Mouse (Mus musculus): ENCODE data around the gene Dlg4.
A peak's percentile ranks its signal among the peaks of the same experiment; 100 is the strongest.

The Dlg4 gene

GRCm38 (mm10) chr11:70016669-70017068 is at the start of gene Dlg4:
Gene Dlg4 (plus strand): TSS chr11:70016942.
- DNase-seq (ENCODE audit: low spot score), result no peak

- peak; percentile 83 for DNase-seq (ENCODE audit: low spot score)
These were observed 47.9 kb upstream of the Dlg4 start for GRCm38 (mm10) chr11:69968793-69969192.

GRCm38 (mm10) chr11:69970222-69970621 is 46.5 kb upstream of the Dlg4 start:
- no peak for DNase-seq (ENCODE audit: low spot score)

GRCm38 (mm10) chr11:69970775-69971174 is 46.0 kb upstream of the Dlg4 start:
- DNase-seq (ENCODE audit: low spot score), result no peak

- DNase-seq (ENCODE audit: low spot score), result no peak
These were observed 41.8 kb upstream of the Dlg4 start for GRCm38 (mm10) chr11:69974907-69975306.

- DNase-seq (ENCODE audit: low spot score), result no peak
These were observed 40.5 kb upstream of the Dlg4 start for GRCm38 (mm10) chr11:69976271-69976670.

GRCm38 (mm10) chr11:69979827-69980195 is 36.9 kb upstream of the Dlg4 start:
- no peak for DNase-seq (ENCODE audit: low spot score)

- peak; percentile 100 for DNase-seq (ENCODE audit: low spot score)
These were observed 36.3 kb upstream of the Dlg4 start for GRCm38 (mm10) chr11:69980196-69981140.

- no peak for DNase-seq (ENCODE audit: low spot score)
These were observed 35.5 kb upstream of the Dlg4 start, which contains the start of gene Ctdnep1 for GRCm38 (mm10) chr11:69981141-69981762. Gene Ctdnep1 (plus strand): TSS chr11:69981156.

- DNase-seq (ENCODE audit: low spot score), result no peak
These were observed 34.5 kb upstream of the Dlg4 start, which contains the start of gene Elp5 for GRCm38 (mm10) chr11:69982225-69982624. Gene Elp5 (minus strand): TSS chr11:69982517.

GRCm38 (mm10) chr11:69982877-69983276 is 33.9 kb upstream of the Dlg4 start:
- no peak for DNase-seq (ENCODE audit: low spot score)

- no peak for DNase-seq (ENCODE audit: low spot score)
These were observed 33.4 kb upstream of the Dlg4 start for GRCm38 (mm10) chr11:69983377-69983776.

- DNase-seq (ENCODE audit: low spot score), result no peak
These were observed 32.3 kb upstream of the Dlg4 start for GRCm38 (mm10) chr11:69984431-69984830.

- DNase-seq (ENCODE audit: low spot score), result no peak
These were observed 26.8 kb upstream of the Dlg4 start for GRCm38 (mm10) chr11:69989949-69990348.

- DNase-seq (ENCODE audit: low spot score), result peak; percentile 97
These were observed 25.7 kb upstream of the Dlg4 start, which contains the start of gene Gabarap for GRCm38 (mm10) chr11:69990850-69991691. Gene Gabarap (plus strand): TSS chr11:69991143.

GRCm38 (mm10) chr11:69991711-69992110 is 25.0 kb upstream of the Dlg4 start:
- no peak for DNase-seq (ENCODE audit: low spot score)

GRCm38 (mm10) chr11:69992396-69992795 is 24.3 kb upstream of the Dlg4 start:
- DNase-seq (ENCODE audit: low spot score), result no peak

- DNase-seq (ENCODE audit: low spot score), result no peak
These were observed 23.8 kb upstream of the Dlg4 start for GRCm38 (mm10) chr11:69992932-69993331.

- no peak for DNase-seq (ENCODE audit: low spot score)
These were observed 22.2 kb upstream of the Dlg4 start for GRCm38 (mm10) chr11:69994401-69995090.

GRCm38 (mm10) chr11:69995391-69995960 is 21.3 kb upstream of the Dlg4 start, which contains the start of gene Phf23:
Gene Phf23 (plus strand): TSS chr11:69995777.
- peak; percentile 100 for DNase-seq (ENCODE audit: low spot score)
